Mouse (Mus musculus) thymus, postnatal 36 days (tissue): ENCODE data around the gene Micu1.
"Not testable (repeated sequence)": the region's sequence is repeated elsewhere in the genome, so short reads cannot be mapped to it uniquely, and the experiment has no call there.

Source experiments
- DNase-seq, 2 experiments: peaks; one replicate each; pipeline ENCODE4 v3.0.0; 2022; ENCODE audit warnings: mixed read lengths in 2 of 2

Micu1 gene

DNA sequence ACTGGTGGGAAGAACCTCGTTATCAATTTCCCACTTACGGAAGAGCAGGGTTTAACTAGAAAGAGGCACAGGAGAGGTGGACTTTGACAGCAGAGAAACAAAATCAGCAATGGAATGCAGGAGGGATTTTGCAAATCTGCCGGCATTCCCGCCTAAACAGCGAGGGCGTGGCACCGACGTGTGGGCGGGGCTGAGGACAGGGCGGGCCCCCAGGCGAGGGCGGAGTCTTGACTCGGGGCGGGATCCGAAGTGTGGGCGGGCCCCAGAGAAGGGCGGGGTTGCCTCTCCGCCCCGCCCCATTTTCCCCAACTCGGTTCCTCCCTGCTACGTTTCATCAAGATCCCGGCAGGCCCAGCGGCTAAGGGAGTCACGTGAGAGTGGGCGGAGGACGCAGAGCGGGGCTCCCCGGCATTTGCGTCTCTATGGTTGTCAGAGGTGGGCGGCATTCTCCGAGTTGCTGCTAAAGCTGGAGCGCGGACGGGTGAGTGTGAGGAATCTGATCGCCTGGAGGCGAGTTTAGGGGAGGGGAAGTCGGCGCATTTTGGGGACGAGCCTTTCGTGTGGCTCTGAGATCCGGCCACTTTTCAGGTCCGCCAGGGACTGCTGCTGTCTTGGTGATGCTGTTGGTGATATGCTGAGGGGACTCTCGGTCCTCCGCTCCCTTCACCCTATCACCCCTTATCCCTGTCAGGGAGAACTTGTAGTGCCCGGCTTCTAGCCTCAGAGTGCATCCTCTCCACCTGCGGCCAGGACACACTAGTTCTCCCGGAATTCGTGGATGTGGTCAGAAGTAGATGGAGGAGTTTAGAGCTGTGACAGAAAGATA lies at the start of gene Micu1:
Micu1 (plus strand) TSS at position 271 of the 826 bp plus-strand sequence.
- peak; percentile 91 to 93 for DNase-seq

DNA sequence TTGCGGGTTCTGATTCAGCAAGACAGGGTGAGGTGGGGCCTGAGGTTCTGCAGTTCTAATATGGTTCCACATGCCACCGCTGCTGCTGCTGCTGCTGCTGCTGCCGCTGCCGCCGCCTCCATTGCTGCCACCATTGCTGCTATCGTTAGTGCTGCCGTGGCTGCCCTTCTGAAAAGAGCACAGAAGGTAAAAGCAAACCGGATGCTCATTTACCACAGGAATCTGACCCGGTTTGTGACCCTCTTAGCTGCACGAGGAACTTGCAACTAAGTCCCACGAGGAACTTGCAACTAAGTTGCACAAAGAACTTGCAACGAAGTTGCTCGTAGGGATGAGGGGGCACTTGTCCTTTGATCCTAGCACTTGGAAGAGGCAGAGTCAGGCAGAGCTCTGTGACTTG lies 45.5 kb upstream of the Micu1 start:
- peak in 1 of 2 experiments; percentile 8 for DNase-seq

DNA sequence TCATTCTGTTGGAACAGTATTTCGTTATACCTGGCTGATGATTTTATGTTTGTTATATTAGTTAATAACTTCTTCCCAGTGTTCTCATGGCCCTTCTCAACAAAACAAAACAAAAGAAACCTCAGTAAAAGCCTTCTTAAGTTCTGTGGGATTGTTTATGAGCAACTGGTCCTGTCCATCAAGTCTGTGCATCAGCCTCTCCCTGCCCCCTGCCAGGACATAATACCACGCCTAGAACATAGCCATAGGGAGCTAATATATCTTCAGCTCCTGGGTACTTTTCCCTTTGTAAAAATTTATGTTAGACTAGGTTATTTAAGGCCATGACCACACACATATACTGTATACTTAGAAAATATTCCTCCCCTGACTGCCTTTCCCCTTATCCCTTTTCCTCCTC lies 37.5 kb upstream of the Micu1 start:
- DNase-seq: no peak

- no peak for DNase-seq
Observed at GRCm38 (mm10) chr10:59665503-59666291, 36.6 kb upstream of the Micu1 start.

GRCm38 (mm10) chr10:59667377-59667776 lies 34.9 kb upstream of the Micu1 start:
- no peak for DNase-seq

GRCm38 (mm10) chr10:59668491-59668890 lies 33.8 kb upstream of the Micu1 start:
- DNase-seq: no peak

- no peak for DNase-seq
Observed at GRCm38 (mm10) chr10:59677836-59678235, 24.4 kb upstream of the Micu1 start.

DNA sequence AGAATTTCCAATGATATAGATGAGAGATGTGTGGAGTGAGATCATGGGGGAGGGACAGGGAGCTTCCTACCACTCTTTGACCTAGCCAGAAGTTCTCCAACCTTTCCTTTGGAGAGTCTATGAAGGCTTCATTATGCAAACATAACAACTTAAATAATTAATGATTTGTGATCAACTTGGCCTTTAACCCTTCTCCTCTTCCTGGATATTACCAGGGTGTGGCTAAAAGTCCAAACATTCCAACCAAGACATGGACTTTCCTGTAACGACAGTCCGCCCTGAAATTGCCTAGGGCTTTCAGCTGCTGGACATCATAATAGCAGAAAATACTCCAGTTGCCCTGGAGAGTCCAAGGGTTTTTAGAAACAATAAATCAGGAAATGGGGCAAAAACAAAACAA lies 23.1 kb upstream of the Micu1 start:
- DNase-seq: no peak

GRCm38 (mm10) chr10:59685586-59685985 lies 16.7 kb upstream of the Micu1 start:
- DNase-seq: not testable (repeated sequence)

- no peak for DNase-seq
Observed at GRCm38 (mm10) chr10:59687126-59687525, 15.2 kb upstream of the Micu1 start.

- no peak for DNase-seq
Observed at GRCm38 (mm10) chr10:59689836-59690235, 12.4 kb upstream of the Micu1 start.

- peak in 1 of 2 experiments; percentile 19 for DNase-seq
Observed at GRCm38 (mm10) chr10:59692441-59692840, 9.8 kb upstream of the Micu1 start.

- DNase-seq: no peak
Observed at GRCm38 (mm10) chr10:59694104-59694503, 8.2 kb upstream of the Micu1 start.

GRCm38 (mm10) chr10:59699516-59699915 lies 2.8 kb upstream of the Micu1 start:
- DNase-seq: peak in 1 of 2 experiments; percentile 23

- no peak for DNase-seq
Observed at GRCm38 (mm10) chr10:59701805-59702204, 472 bp upstream of the Micu1 start.

- DNase-seq: no peak
Observed at GRCm38 (mm10) chr10:59703060-59703760, 933 bp downstream of the Micu1 start.

- no peak for DNase-seq
Observed at GRCm38 (mm10) chr10:59706991-59707546, 4.8 kb downstream of the Micu1 start.

- no peak for DNase-seq
Observed at GRCm38 (mm10) chr10:59707595-59707994, 5.3 kb downstream of the Micu1 start.

DNA sequence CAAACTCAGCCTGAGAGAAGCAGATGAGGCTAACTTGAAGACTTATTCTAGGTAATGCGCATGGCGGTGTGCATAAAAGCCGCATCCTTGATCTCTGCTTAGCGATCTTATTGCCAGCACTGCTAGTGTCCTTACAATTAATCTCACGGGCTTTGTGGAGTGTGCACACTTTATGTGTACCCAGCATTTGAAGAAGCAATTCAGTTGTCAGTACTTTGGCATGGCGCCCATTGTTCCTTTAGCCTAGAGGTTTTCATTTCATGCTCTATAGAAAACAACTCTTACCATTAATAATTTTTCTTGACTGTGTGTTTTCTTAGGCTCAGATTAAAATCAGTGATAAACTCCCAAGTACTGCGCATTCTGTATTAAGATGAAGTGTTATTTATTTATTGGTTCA lies 7.0 kb downstream of the Micu1 start:
- no peak for DNase-seq

DNA sequence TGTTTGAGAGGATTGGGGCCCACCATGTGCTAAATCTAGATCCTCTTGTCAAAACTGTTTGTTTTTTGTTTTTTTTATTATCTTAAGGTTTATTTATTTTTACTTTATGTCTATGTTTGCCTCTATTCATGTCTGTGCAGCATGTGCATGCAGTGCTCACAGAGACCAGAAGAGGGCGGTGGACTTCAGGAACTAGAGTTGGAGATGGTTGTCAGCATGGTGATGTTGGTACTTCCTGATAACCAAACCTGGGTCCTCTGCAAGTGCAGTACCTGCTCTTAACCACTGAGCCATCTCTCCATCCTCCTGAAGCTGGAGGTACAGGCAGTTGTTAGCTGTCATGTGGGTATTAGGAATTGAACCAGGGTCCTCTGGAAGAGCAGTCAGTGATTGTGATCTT lies 8.0 kb downstream of the Micu1 start:
- peak; percentile 43 to 50 for DNase-seq

GRCm38 (mm10) chr10:59712062-59712461 lies 9.8 kb downstream of the Micu1 start:
- no peak for DNase-seq

DNA sequence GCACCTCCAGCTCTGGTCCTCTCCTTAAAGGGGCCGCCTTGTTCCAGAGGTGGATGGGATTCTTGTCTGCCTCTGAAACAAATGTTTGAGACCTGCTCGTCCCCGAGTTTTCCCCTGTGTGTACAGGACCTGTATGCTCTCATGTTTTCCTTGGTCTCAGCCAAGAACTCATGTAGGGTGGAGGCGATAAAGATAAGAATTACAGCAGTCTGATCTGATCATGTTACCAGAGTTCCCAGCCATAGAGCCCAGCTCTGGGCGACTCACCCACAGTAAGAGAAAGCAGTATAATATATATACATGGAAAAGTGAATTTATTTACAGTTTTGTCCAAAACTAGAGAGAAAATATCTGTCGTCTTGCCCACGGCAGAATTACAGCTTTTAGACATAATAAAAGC lies 17.7 kb downstream of the Micu1 start:
- DNase-seq: no peak

DNA sequence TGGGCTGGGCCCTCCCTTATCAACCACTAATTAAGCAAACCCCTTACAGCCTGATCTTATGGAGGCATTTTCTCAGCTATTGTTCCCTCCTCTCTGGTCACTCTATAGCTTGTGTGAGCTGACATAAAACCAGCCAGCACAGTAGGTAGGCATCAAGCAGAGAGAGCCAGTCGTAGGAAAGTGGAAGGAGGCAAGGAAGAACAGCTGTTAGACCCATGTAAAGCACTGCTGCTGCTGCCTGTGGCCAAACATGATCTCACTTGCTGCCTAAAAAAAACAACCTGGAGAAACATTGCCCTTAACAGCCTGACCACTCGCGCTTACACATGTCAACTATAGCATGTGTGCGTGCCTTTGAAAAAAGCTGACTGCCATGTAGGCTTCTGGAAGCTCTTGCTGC lies 19.3 kb downstream of the Micu1 start:
- DNase-seq: no peak
